Mouse (Mus musculus) midbrain, embryonic 16.5 days (tissue): ENCODE data around the gene Acads. TPM values are rescaled to one million over a fixed set of nuclear protein-coding genes. Genes with fewer than 3 reads are reported as not detected.
"Not testable (repeated sequence)": the region's sequence is repeated elsewhere in the genome, so short reads cannot be mapped to it uniquely, and the experiment has no call there.

Source experiments
- ATAC-seq: fragments of 200-750 bp; cut with Nextera tagmentation; 2 replicates; pipeline ENCODE4 v1.8.0; 2017; ENCODE audit warnings: moderate TSS enrichment
- H3K27ac ChIP-seq: fragments of 300-500 bp; sonication (generic); 2 replicates; pipeline ENCODE4 v1.5.1; 2014; ENCODE audit warnings: mild to moderate bottlenecking, low read length, mixed read lengths
- H3K27me3 ChIP-seq: fragments of 300-500 bp; sonication (generic); 2 replicates; pipeline ENCODE4 v1.6.1; 2014; ENCODE audit warnings: low read depth, low read length, mixed read lengths; ENCODE audit not compliant: control insufficient read depth, insufficient read depth
- H3K36me3 ChIP-seq: fragments of 300-500 bp; sonication (generic); 2 replicates; pipeline ENCODE4 v1.6.1; 2014; ENCODE audit warnings: mild to moderate bottlenecking, low read length, moderate library complexity, mixed read lengths; ENCODE audit not compliant: control insufficient read depth, insufficient read depth
- H3K4me1 ChIP-seq: fragments of 300-500 bp; sonication (generic); 2 replicates; pipeline ENCODE4 v1.6.1; 2014; ENCODE audit warnings: mild to moderate bottlenecking, low read length, mixed read lengths; ENCODE audit not compliant: control insufficient read depth, insufficient read depth
- H3K4me2 ChIP-seq: fragments of 300-500 bp; sonication (generic); 2 replicates; pipeline ENCODE4 v1.6.1; 2014; ENCODE audit warnings: mild to moderate bottlenecking, low read length, mixed read lengths
- H3K4me3 ChIP-seq: fragments of 300-500 bp; sonication (generic); 2 replicates; pipeline ENCODE4 v1.5.1; 2014; ENCODE audit warnings: low read depth, mild to moderate bottlenecking, low read length, moderate library complexity, mixed read lengths
- H3K9ac ChIP-seq: fragments of 300-500 bp; sonication (generic); 2 replicates; pipeline ENCODE4 v1.6.1; 2014; ENCODE audit warnings: low read depth, low read length, mixed read lengths
- H3K9me3 ChIP-seq: fragments of 300-500 bp; sonication (generic); replicated peaks from 2 replicates; pipeline ENCODE4 v1.6.1; 2014; ENCODE audit warnings: mild to moderate bottlenecking, low read length, mixed read lengths; ENCODE audit not compliant: control insufficient read depth, poor library complexity, severe bottlenecking
- WGBS: fragments of 180-500 bp; shearing (Covaris S2); extraction: QIAGEN DNeasy Blood & Tissue Kit; methylation state at CpG from one replicate; pipeline ENCODE4 v1.1.7; 2014; 5-methylcytosine and 5-hydroxymethylcytosine counted together
- polyA plus RNA-seq: library from polyadenylated mRNA; unstranded; fragments of >200 nt; fragmentation: Nextera tagmentation; extraction: Ambion mirVana; gene quantifications from 2 replicates; pipeline ENCODE4 v1.2.1, GENCODE M21; 2015

The Acads gene
- polyA plus RNA-seq, 1 experiment from 2014 or later = 15.8 TPM

DNA sequence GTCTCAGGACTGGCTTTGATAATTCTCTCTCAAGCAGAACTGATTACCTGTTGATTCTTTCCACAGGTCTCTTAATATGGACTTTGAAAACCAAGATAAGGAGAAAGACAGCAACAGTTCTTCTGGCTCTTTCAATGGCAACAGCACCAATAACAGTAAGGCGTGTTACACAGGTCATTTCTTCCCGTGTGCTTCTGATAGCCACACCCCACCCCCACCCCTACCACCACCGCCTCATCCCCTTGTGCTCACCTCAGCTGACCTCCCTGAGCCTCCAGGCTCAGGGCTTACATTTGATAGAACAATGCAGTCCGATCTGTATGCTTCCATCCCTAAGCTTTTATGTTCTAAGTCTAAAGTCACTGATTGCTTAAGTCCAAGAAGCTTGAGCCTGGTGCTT, 44.4 kb downstream of the Acads start:
- Histone ChIP-seq H3K4me3 (no peak overlapping the region), H3K27me3 (no peaks in the 10 kb centered on the region), H3K4me2 (no peak overlapping the region), H3K9ac (no peak overlapping the region), H3K27ac (no peak overlapping the region), H3K4me1 (no peaks in the 10 kb centered on the region), H3K36me3 (peaks cover 4% of the 10 kb centered on the region; the same call in 1 of the 2 replicates), H3K9me3 (no peaks in the 10 kb centered on the region)
- 88% methylated on average over 4 of the region's 4 CpGs for WGBS
- ATAC-seq = no peak

DNA sequence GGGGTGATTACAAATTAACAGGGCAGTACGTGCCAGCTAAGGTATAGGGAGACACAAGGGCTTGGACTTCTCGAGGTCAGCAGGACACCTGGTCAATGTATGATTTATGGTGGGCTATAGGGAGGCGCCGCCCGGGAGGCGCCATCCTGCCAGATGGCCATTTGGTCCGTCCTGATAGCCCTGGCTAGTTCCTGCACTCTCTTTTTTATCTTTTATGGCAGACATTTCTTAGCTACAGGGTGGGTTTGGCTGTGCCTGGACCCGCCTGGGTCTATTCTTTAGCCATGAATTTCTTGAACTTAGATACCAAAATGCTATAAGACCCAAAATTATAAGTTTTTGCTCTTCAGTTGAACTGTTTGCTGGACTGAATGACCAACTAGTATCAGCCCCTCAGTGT, 45.8 kb downstream of the Acads start:
- not testable (repeated sequence) for H3K9ac ChIP-seq, H3K27ac ChIP-seq, H3K36me3 ChIP-seq, H3K4me3 ChIP-seq, H3K4me2 ChIP-seq, H3K9me3 ChIP-seq, H3K4me1 ChIP-seq, ATAC-seq, H3K27me3 ChIP-seq
- WGBS = 74% methylated on average over 6 of the region's 8 CpGs

DNA sequence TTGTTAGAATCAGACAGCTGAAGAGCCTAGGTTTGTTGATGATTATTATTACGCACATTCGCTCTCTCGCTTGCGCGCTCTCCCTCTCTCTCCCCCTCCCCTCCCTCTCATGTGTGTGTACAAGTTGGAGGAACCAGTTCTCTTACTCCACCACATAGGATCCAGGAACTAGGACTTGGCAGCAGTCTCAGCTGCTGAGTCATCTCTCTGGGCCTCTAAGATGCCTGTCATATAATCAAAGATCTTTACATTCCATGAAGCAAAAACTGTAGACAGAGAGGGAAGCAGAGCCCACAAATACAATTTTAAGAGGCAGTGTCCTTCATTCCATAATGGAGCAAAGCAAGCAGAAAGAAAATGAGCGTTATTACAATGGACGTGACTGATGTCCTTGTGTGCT, 47.0 kb downstream of the Acads start:
- Histone ChIP-seq H3K27ac (no peak overlapping the region), H3K4me2 (no peak overlapping the region), H3K4me1 (0 out of 2 replicates have a peak, but pooled peaks cover 3% of the 10 kb centered on the region), H3K9me3 (no peaks in the 10 kb centered on the region), H3K27me3 (no peaks in the 10 kb centered on the region), H3K4me3 (no peak overlapping the region), H3K36me3 (peaks cover 4% of the 10 kb centered on the region; the same call in 1 of the 2 replicates), H3K9ac (no peak overlapping the region)
- 90% methylated on average over 7 of the region's 7 CpGs for WGBS
- ATAC-seq = no peak

DNA sequence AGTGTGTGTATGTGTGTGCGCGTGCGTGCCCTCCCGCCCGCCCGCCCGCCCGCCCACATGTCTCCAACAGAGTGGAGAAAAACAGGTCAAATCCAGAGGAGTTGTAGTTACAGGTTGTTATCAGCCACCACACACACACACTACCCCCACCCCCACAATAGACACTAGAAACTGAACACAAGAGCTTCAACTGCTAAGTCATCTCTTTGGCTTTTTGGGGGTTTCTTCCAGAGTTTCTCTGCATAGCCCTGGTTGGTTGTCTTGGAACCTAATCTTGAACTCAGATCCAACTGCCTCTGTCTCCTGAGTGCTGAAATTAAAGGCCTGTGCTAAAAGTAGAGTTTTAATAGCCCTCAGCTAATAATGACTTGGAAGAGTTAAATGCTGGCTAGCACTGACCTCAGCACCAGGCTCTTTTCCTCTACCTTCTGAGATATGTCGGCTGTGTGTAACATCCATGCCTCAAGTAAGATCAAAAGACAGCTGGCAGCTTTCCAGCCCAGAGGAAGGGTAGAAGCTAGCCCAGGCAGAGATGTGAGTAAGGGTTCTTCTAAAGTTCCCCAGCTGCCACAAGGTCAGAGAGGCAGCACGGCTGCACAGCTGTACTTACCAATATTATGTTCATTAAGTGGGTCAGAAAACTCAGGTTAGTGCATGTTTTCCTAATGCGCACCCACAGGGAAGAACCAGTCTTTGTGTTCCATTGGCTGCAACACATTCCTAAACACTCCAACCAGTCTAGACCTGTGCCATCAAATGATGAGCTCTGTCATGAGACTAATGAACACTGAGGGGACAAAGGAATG, 47.8 kb downstream of the Acads start:
- Histone ChIP-seq H3K36me3 (peaks cover 4% of the 10 kb centered on the region; the same call in 1 of the 2 replicates), H3K9me3 (no peaks in the 10 kb centered on the region), H3K4me3 (no peak overlapping the region), H3K27ac (no peak overlapping the region), H3K4me1 (0 out of 2 replicates have a peak, but pooled peaks cover 3% of the 10 kb centered on the region), H3K27me3 (no peaks in the 10 kb centered on the region), H3K4me2 (no peak overlapping the region), H3K9ac (no peak overlapping the region)
- 91% methylated on average over 11 of the region's 11 CpGs for WGBS
- ATAC-seq = no peak

DNA sequence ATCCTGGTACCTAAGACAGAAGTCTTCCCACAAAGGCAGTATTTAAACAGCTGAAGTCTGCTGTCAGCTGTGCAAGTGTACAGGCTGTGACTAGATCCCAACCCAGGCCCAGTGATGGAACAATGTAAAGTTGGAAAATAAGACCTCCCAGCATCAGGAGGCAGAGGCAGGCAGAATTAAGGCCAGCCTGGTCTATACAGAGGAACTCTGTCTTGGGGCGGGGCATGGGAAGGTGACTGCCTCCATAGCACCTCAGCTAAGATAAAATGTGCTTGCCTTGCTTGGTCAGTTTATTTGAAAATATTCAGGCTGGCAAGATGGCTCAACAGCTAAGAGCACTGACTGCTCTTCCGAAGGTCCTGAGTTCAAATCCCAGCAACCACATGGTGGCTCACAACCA, 48.7 kb downstream of the Acads start:
- no peak for ATAC-seq
- Histone ChIP-seq H3K27me3 (no peaks in the 10 kb centered on the region), H3K4me1 (0 out of 2 replicates have a peak, but pooled peaks cover 3% of the 10 kb centered on the region)

DNA sequence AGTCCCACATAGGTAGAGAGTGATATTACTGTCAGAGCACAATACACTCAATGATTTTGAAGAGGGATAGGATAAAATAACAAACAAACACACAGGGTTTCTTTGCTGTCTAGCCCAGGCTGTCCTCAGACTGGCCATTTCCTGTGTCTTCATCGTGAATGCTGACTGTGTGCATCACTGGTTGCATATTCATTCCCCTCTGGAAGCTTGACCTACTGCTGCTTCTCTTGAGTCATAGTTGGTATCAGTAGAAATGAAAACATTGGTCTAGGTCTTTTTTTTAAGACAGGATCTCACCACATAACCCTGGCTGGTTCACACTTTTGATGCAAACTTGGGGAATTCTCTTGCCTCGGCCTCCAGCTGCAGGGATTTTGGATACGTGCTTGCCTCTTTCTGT, 49.5 kb downstream of the Acads start:
- Histone ChIP-seq H3K36me3 (no peaks in the 10 kb centered on the region), H3K27ac (no peak overlapping the region), H3K9ac (no peak overlapping the region), H3K9me3 (no peaks in the 10 kb centered on the region), H3K27me3 (no peaks in the 10 kb centered on the region), H3K4me3 (no peak overlapping the region), H3K4me2 (no peak overlapping the region), H3K4me1 (0 out of 2 replicates have a peak, but pooled peaks cover 3% of the 10 kb centered on the region)
- 93% methylated on average over 3 of the region's 3 CpGs for WGBS
- ATAC-seq = no peak

More for the DNA sequence above, 48.7 kb downstream of the Acads start:
- Histone ChIP-seq H3K27ac (no peak overlapping the region), H3K9ac (no peak overlapping the region), H3K36me3 (peaks cover 2% of the 10 kb centered on the region; the same call in 1 of the 2 replicates), H3K9me3 (no peaks in the 10 kb centered on the region), H3K4me2 (no peak overlapping the region), H3K4me3 (no peak overlapping the region)
- whole genome bisulfite sequencing = 100% methylated on average over 2 of the region's 2 CpGs

DNA sequence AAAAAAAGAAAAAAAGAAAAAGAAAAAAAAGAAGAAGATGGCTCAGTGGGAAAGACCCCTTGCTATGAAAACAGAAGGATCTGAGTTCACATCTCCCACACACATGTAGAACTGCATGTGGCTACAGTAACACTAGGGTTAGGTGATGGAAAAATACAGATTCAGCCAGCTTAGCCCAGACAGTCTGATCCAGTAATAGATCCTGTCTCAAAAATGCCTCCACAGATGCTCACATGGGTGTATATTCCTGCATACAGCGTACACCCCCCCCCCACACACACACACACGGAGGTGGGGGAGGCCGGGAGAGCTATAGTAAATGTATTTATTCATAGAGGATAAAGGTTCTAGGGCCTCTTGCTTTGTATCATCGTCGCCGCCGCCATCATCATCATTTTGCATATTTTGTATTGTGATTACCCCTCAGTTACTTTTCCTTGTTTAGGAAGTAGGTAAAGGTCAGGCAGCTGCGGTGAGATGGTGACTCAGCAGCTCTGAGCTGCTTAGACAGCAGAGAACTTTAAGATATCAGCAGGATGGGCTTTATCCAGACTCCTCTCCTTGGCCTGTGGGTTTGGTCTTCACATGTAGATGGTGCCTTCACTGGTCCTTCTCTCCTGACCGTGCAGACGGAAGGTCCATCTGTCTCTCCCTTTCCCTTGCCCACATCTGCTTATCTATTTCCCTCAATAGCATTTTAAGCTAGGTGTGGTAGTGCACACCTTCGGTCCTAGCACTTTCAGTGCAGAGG, 50.3 kb downstream of the Acads start:
- no peak overlapping the region for H3K9ac ChIP-seq
- H3K4me2 ChIP-seq = no peak overlapping the region
- H3K9me3 ChIP-seq = no peaks in the 10 kb centered on the region
- no peak overlapping the region for H3K4me3 ChIP-seq
- no peaks in the 10 kb centered on the region for H3K27me3 ChIP-seq
- 87% methylated on average over 11 of the region's 11 CpGs for WGBS
- no peak overlapping the region for H3K27ac ChIP-seq
- ATAC-seq = no peak
- H3K36me3 ChIP-seq = no peaks in the 10 kb centered on the region
- 0 out of 2 replicates have a peak, but pooled peaks cover 3% of the 10 kb centered on the region for H3K4me1 ChIP-seq

DNA sequence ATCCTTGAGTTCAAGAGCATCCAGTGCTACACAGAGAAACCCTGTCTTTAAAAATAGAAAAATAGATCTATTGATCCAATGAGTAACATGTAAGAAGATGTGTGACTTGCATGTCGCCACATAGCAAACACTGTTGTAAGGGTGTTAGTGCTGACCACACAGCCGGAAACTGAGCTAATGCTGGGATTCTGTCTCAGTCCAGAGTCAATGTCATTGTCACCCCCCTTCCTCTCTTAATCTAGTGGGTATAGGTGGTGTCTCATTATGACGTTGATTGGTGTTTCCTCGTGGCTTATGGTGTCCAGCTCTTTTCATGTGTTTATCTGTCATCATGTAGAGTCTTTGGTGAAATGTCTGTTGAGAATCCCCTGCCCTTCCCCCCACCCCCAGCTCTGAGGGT, 52.9 kb downstream of the Acads start:
- ATAC-seq = no peak
- WGBS = 80% methylated on average over 4 of the region's 4 CpGs
- no peak overlapping the region for H3K9ac ChIP-seq
- H3K4me3 ChIP-seq = no peak overlapping the region
- H3K36me3 ChIP-seq = no peaks in the 10 kb centered on the region
- no peaks in the 10 kb centered on the region for H3K9me3 ChIP-seq
- H3K27me3 ChIP-seq = no peaks in the 10 kb centered on the region
- no peak overlapping the region for H3K27ac ChIP-seq
- H3K4me2 ChIP-seq = no peak overlapping the region
- H3K4me1 ChIP-seq = 0 out of 2 replicates have a peak, but pooled peaks cover 3% of the 10 kb centered on the region

DNA sequence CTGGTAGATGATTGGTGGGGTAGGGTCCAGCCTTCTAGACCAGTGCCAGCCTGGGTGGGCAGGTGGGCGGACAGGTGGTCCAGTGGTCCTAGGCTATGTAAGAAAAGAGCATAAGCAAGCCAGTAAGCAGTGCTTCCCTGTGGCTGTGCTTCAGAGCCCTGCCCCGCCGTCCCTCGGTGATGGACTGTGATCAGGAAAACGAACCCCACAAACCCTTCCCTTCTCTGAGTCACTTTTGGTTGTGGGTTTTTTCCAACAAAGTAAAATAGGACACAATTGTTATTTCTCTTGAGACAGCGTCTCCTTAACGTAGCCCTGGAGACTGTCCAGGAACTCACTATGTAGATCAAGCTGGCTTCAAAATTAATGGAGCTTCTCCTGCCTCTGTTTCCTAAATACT, 55.8 kb downstream of the Acads start:
- H3K4me1 ChIP-seq = 0 out of 2 replicates have a peak, but pooled peaks cover 3% of the 10 kb centered on the region
- no peak for ATAC-seq
- H3K4me3 ChIP-seq = no peak overlapping the region
- H3K4me2 ChIP-seq = no peak overlapping the region
- no peaks in the 10 kb centered on the region for H3K36me3 ChIP-seq
- H3K27me3 ChIP-seq = no peaks in the 10 kb centered on the region
- 95% methylated on average over 7 of the region's 7 CpGs for WGBS
- H3K27ac ChIP-seq = no peak overlapping the region
- no peak overlapping the region for H3K9ac ChIP-seq
- no peaks in the 10 kb centered on the region for H3K9me3 ChIP-seq
